Mouse (Mus musculus): Measurements from ENCODE around the gene Psap.
A peak's percentile ranks its signal among the peaks of the same experiment; 100 is the strongest.
"Not testable (repeated sequence)": the region's sequence is repeated elsewhere in the genome, so short reads cannot be mapped to it uniquely, and the experiment has no call there.

Psap gene

GRCm38 (mm10) chr10:60277207-60278005, at the start of gene Psap:
Gene Psap (plus strand): TSS chr10:60277627.
- DNase-seq (ENCODE audit: low spot score), result peak; percentile 85

GRCm38 (mm10) chr10:60227666-60228065, 49.8 kb upstream of the Psap start:
- DNase-seq (ENCODE audit: low spot score), result no peak

GRCm38 (mm10) chr10:60229113-60229512, 48.3 kb upstream of the Psap start:
- no peak for DNase-seq (ENCODE audit: low spot score)

GRCm38 (mm10) chr10:60230321-60231088, 46.9 kb upstream of the Psap start:
- no peak for DNase-seq (ENCODE audit: low spot score)

- DNase-seq (ENCODE audit: low spot score), result no peak
These were observed 43.4 kb upstream of the Psap start for GRCm38 (mm10) chr10:60234006-60234405.

- not testable (repeated sequence) for DNase-seq (ENCODE audit: low spot score)
These were observed 41.6 kb upstream of the Psap start for GRCm38 (mm10) chr10:60235876-60236275.

GRCm38 (mm10) chr10:60237475-60238154, 39.8 kb upstream of the Psap start:
- DNase-seq (ENCODE audit: low spot score), result no peak

- no peak for DNase-seq (ENCODE audit: low spot score)
These were observed 37.0 kb upstream of the Psap start for GRCm38 (mm10) chr10:60240416-60240815.

- DNase-seq (ENCODE audit: low spot score), result no peak
These were observed 33.5 kb upstream of the Psap start for GRCm38 (mm10) chr10:60243941-60244340.

GRCm38 (mm10) chr10:60245041-60245440, 32.4 kb upstream of the Psap start:
- DNase-seq (ENCODE audit: low spot score), result peak; percentile 68

- DNase-seq (ENCODE audit: low spot score), result no peak
These were observed 31.8 kb upstream of the Psap start for GRCm38 (mm10) chr10:60245635-60246034.

GRCm38 (mm10) chr10:60246519-60246918, 30.9 kb upstream of the Psap start:
- DNase-seq (ENCODE audit: low spot score), result no peak

GRCm38 (mm10) chr10:60248345-60248744, 29.1 kb upstream of the Psap start:
- DNase-seq (ENCODE audit: low spot score), result not testable (repeated sequence)

- no peak for DNase-seq (ENCODE audit: low spot score)
These were observed 26.9 kb upstream of the Psap start for GRCm38 (mm10) chr10:60250426-60250965.

GRCm38 (mm10) chr10:60252187-60252586, 25.2 kb upstream of the Psap start:
- no peak for DNase-seq (ENCODE audit: low spot score)

GRCm38 (mm10) chr10:60252606-60253005, 24.8 kb upstream of the Psap start:
- no peak for DNase-seq (ENCODE audit: low spot score)

- DNase-seq (ENCODE audit: low spot score), result no peak
These were observed 21.3 kb upstream of the Psap start for GRCm38 (mm10) chr10:60256088-60256487.

- no peak for DNase-seq (ENCODE audit: low spot score)
These were observed 20.1 kb upstream of the Psap start for GRCm38 (mm10) chr10:60257261-60257825.

- DNase-seq (ENCODE audit: low spot score), result no peak
These were observed 16.7 kb upstream of the Psap start for GRCm38 (mm10) chr10:60260557-60261294.

GRCm38 (mm10) chr10:60261530-60261929, 15.9 kb upstream of the Psap start:
- DNase-seq (ENCODE audit: low spot score), result no peak

- peak; percentile 55 for DNase-seq (ENCODE audit: low spot score)
These were observed 15.0 kb upstream of the Psap start for GRCm38 (mm10) chr10:60262386-60262785.
